Mouse (Mus musculus): ENCODE results near the gene Cachd1.
A peak's percentile ranks its signal among the peaks of the same experiment; 100 is the strongest.

Cachd1 gene

GRCm38 (mm10) chr4:100990996-100991395 is 214.5 kb downstream of the Cachd1 start:
- DNase-seq (ENCODE audit: low spot score): no peak

- DNase-seq (ENCODE audit: low spot score): no peak
Observed at GRCm38 (mm10) chr4:100992086-100992485, 215.6 kb downstream of the Cachd1 start.

GRCm38 (mm10) chr4:100994442-100995255 is 218.2 kb downstream of the Cachd1 start:
- DNase-seq (ENCODE audit: low spot score): no peak

- DNase-seq (ENCODE audit: low spot score): no peak
Observed at GRCm38 (mm10) chr4:100995617-100996016, 219.1 kb downstream of the Cachd1 start.

GRCm38 (mm10) chr4:100996060-100996651 is 219.7 kb downstream of the Cachd1 start:
- no peak for DNase-seq (ENCODE audit: low spot score)

- DNase-seq (ENCODE audit: low spot score): peak; percentile 49
Observed at GRCm38 (mm10) chr4:100998145-100998544, 221.7 kb downstream of the Cachd1 start.

GRCm38 (mm10) chr4:100998906-100999305 is 222.4 kb downstream of the Cachd1 start:
- no peak for DNase-seq (ENCODE audit: low spot score)

- no peak for DNase-seq (ENCODE audit: low spot score)
Observed at GRCm38 (mm10) chr4:101000622-101001021, 224.1 kb downstream of the Cachd1 start.

GRCm38 (mm10) chr4:101001073-101001472 is 224.6 kb downstream of the Cachd1 start:
- no peak for DNase-seq (ENCODE audit: low spot score)

- no peak for DNase-seq (ENCODE audit: low spot score)
Observed at GRCm38 (mm10) chr4:101002961-101003360, 226.5 kb downstream of the Cachd1 start.

GRCm38 (mm10) chr4:101008362-101008769 is 231.9 kb downstream of the Cachd1 start:
- no peak for DNase-seq (ENCODE audit: low spot score)

GRCm38 (mm10) chr4:101009092-101009491 is 232.6 kb downstream of the Cachd1 start:
- DNase-seq (ENCODE audit: low spot score): no peak

GRCm38 (mm10) chr4:101017806-101018205 is 241.3 kb downstream of the Cachd1 start:
- DNase-seq (ENCODE audit: low spot score): no peak

- DNase-seq (ENCODE audit: low spot score): no peak
Observed at GRCm38 (mm10) chr4:101020596-101020995, 244.1 kb downstream of the Cachd1 start, which contains the start of gene Gm10577. Gm10577 (minus strand) TSS chr4:101020696.

- DNase-seq (ENCODE audit: low spot score): no peak
Observed at GRCm38 (mm10) chr4:101026566-101026965, 250.1 kb downstream of the Cachd1 start.

GRCm38 (mm10) chr4:101026995-101027394 is 250.5 kb downstream of the Cachd1 start:
- no peak for DNase-seq (ENCODE audit: low spot score)

- no peak for DNase-seq (ENCODE audit: low spot score)
Observed at GRCm38 (mm10) chr4:101027852-101028411, 251.5 kb downstream of the Cachd1 start.

GRCm38 (mm10) chr4:101033047-101033446 is 256.6 kb downstream of the Cachd1 start:
- DNase-seq (ENCODE audit: low spot score): no peak

GRCm38 (mm10) chr4:101035131-101035530 is 258.7 kb downstream of the Cachd1 start:
- no peak for DNase-seq (ENCODE audit: low spot score)

GRCm38 (mm10) chr4:101037156-101037555 is 260.7 kb downstream of the Cachd1 start:
- DNase-seq (ENCODE audit: low spot score): no peak

- no peak for DNase-seq (ENCODE audit: low spot score)
Observed at GRCm38 (mm10) chr4:101043691-101044090, 267.2 kb downstream of the Cachd1 start.

- DNase-seq (ENCODE audit: low spot score): no peak
Observed at GRCm38 (mm10) chr4:101044149-101044548, 267.7 kb downstream of the Cachd1 start.

GRCm38 (mm10) chr4:101046576-101046975 is 270.1 kb downstream of the Cachd1 start:
- no peak for DNase-seq (ENCODE audit: low spot score)

Data from ovary, postnatal 14 days (tissue).